Mouse (Mus musculus): Measurements from ENCODE around the gene Rhbdd2. TPM values are rescaled to one million over a fixed set of nuclear protein-coding genes. Genes with fewer than 3 reads are reported as not detected.

Gene Rhbdd2
- polyA plus RNA-seq, 1 experiment from 2014 or later: 51.9 TPM

DNA sequence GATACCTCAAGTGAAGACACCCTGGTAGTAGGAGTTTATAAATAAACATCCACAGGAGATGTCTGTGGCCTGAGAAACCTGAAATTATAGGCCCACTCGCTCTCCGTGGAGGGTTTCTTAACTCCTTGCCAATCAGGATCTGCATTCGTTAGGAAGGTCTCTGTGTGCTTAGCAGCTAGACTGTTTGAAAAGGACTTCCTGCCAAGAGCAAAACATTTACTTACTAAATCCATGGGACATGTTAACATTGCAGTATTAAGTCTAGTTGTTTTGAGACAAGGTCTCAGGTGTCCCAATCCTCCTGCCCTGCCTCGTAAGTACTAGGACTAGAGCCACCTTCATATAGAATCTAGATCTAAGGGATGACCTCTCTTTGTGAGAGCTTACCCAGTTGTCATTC lies 58.8 kb downstream of the Rhbdd2 start:
- no peak overlapping the region for H3K4me2 ChIP-seq
- no peaks in the 10 kb centered on the region for H3K9me3 ChIP-seq (replicated peaks)
- no peak for ATAC-seq (replicated peaks; ENCODE audit: low FRiP score)
- no peak overlapping the region for H3K27ac ChIP-seq
- WGBS: 90% methylated on average over 4 of the region's 4 CpGs
- no peaks in the 10 kb centered on the region for H3K36me3 ChIP-seq
- no peak overlapping the region for H3K4me3 ChIP-seq (replicated peaks)
- H3K4me1 ChIP-seq: peaks cover 32% of the 10 kb centered on the region
- no peak overlapping the region for H3K9ac ChIP-seq
- H3K27me3 ChIP-seq: no peaks in the 10 kb centered on the region

DNA sequence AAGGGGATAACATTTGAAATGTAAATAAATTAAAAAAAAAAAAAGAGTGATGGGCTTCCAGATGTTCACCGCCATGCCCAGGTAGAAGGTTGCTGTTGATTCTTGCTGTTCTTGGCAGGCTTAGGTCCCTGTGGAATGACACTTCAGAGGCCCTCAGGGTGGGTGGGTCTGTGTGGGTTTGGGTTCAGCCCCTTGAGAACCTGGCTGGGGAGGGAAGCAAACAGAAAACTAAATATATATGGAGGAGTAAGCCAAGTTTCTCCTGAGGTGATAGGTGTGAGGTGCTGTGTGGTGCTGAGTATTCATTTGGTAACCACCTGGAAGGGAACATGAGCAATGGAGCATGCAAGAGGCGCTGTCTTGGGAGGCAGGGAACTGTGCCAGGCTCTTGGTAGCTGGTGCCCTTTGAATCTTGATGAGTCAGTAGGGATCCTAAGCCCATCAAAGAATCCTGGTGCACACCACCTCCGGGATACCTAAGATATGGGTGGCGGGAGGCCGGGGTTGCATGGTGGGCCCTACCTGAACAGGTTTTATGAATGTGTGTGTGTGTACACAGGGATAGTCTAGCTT lies 60.9 kb downstream of the Rhbdd2 start:
- Histone ChIP-seq H3K4me3 (replicated peaks) (no peak overlapping the region), H3K27me3 (no peaks in the 10 kb centered on the region), H3K36me3 (0 out of 2 replicates have a peak, but pooled peaks cover under 1% of the 10 kb centered on the region), H3K4me2 (no peak overlapping the region), H3K9ac (no peak overlapping the region), H3K27ac (no peak overlapping the region), H3K9me3 (replicated peaks) (no peaks in the 10 kb centered on the region), H3K4me1 (peaks cover 26% of the 10 kb centered on the region)
- ATAC-seq (replicated peaks; ENCODE audit: low FRiP score): no peak
- WGBS: 89% methylated on average over 5 of the region's 5 CpGs

GRCm38 (mm10) chr5:135695277-135695721 lies 62.9 kb downstream of the Rhbdd2 start:
- Histone ChIP-seq H3K4me3 (replicated peaks) (no peak overlapping the region), H3K27me3 (no peaks in the 10 kb centered on the region), H3K36me3 (peaks cover 15% of the 10 kb centered on the region), H3K9me3 (replicated peaks) (no peaks in the 10 kb centered on the region), H3K4me1 (peaks cover 15% of the 10 kb centered on the region), H3K4me2 (no peak overlapping the region), H3K9ac (no peak overlapping the region), H3K27ac (no peak overlapping the region)
- 57% methylated on average over 7 of the region's 7 CpGs for WGBS
- no peak; the same call in 1 of the 2 replicates for ATAC-seq (replicated peaks; ENCODE audit: low FRiP score)

Other genes with a start within 250 kb of the Rhbdd2 start
- gene Pom121, start 238.1 kb upstream of the Rhbdd2 start, polyA plus RNA-seq (2015; fragmentation: Nextera tagmentation; extraction: Ambion mirVana): 14.0 and 14.7 TPM in 2 replicates
- gene Hip1, start 87.5 kb upstream of the Rhbdd2 start, polyA plus RNA-seq (2015; fragmentation: Nextera tagmentation; extraction: Ambion mirVana): 43.2 and 45.2 TPM in 2 replicates
- gene Ccl26, start 69.0 kb upstream of the Rhbdd2 start, polyA plus RNA-seq (2015; fragmentation: Nextera tagmentation; extraction: Ambion mirVana): not detected in 2 replicates
- 1.9 and 2.4 TPM in 2 replicates for gene Ccl24, start 59.6 kb upstream of the Rhbdd2 start, polyA plus RNA-seq (2015; fragmentation: Nextera tagmentation; extraction: Ambion mirVana)
- gene Por, start 37.4 kb downstream of the Rhbdd2 start, polyA plus RNA-seq (2015; fragmentation: Nextera tagmentation; extraction: Ambion mirVana): 78.2 and 89.0 TPM in 2 replicates
- 64.2 and 68.1 TPM in 2 replicates for gene Tmem120a, start 111.8 kb downstream of the Rhbdd2 start, polyA plus RNA-seq (2015; fragmentation: Nextera tagmentation; extraction: Ambion mirVana)
- gene Styxl1, start 145.8 kb downstream of the Rhbdd2 start, polyA plus RNA-seq (2015; fragmentation: Nextera tagmentation; extraction: Ambion mirVana): 0.17 and 0.39 TPM in 2 replicates
- gene Mdh2, start 145.9 kb downstream of the Rhbdd2 start, polyA plus RNA-seq (2015; fragmentation: Nextera tagmentation; extraction: Ambion mirVana): 568 and 588 TPM in 2 replicates
- gene Srrm3, start 174.3 kb downstream of the Rhbdd2 start, polyA plus RNA-seq (2015; fragmentation: Nextera tagmentation; extraction: Ambion mirVana): 0.55 and 1.2 TPM in 2 replicates